Mouse (Mus musculus): ENCODE measurements around the gene Adam22.

Gene Adam22

DNA sequence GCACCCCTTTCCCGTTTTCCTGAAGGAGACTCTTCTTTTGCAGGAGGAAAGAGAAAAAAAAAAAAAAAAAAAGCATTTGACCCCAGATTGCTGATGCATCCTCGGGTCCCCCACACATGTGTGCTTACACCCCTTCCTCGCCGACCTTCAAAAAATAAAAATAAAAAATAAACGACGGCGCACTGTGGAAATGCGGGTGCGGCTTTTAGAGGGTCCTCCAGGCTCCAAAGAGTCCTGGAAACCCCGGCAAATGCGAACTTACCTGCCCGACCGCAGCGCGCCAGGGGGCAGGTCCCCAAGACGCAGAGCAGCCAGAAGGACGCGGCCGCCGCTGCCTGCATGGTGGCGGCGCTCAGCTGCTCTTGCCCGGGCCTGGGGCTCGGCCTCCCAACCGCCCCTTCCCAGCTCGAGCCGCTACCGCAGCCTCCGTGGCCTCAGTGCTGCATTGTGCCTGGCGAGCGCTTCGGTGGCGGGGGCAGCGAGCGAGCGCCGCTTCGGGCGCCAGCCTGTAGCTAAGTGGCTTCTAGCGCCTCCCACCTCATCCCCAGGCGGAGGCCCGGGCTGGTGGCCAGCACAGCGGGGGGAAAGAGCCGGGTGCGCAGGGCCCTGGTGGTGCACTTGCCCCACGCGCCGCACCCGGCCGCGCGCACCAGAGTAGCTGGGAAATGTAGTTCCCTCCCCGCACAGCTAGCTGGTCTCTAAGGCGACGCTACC lies at the start of gene Adam22:
Gene Adam22 (minus strand): TSS at position 547 of the 714 bp plus-strand sequence.
- DNase-seq (ENCODE audit: low spot score in 2 of 2), result peak; percentile 73 to 79

DNA sequence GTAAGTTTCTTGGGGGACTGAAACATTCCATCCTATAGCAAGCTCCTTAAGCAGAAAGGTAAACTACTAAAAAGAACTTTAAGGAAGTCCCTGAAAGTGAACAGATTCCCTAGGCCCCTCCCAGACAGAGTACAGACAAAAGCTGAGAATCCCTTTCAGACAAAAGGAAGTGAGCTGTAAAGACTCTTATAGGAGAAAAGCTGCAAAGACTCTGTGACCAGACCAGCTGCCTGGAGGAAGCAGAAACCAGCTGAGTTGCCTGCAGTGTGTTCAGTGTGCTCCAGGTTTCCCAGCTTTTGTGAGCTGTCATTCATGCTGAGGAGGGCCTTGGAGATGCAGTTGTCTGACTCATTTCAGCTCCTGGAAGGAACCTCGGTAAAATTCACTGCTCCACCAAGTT lies 49.5 kb upstream of the Adam22 start:
- no peak for DNase-seq (ENCODE audit: low spot score in 2 of 2)

DNA sequence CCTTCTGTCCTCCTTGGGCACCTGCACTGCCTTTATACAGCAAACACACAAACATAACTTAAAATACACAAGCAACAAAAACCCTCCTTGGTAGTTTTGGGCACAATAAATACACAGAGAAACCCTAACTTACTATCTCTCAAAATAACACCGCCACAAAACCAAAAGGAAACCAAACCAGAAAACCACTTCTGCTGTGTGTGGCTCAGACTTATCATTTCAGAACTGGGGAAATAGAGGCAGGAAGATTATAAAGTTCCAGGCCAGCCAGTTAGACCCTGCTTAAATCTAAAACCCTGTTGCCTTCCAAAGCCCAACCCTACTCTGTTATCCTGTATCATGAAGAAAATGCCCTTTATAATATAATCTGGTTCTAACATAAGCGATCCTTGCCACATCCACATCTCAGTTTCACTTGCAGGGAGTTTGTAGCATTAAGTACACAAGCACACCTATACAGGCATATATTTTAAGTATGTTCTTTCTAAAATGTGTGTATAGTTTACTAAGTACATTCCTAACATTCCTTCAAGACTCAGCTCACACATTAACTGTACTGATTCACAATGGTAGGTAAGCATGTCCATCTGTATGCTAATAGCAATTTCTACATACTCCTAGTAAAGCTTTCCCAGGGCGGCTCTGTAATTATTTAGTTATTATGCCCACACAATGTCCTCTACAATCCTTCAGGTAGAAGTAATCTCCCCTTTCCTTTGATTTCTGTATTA lies 48.9 kb upstream of the Adam22 start:
- no peak for DNase-seq (ENCODE audit: low spot score in 2 of 2)

DNA sequence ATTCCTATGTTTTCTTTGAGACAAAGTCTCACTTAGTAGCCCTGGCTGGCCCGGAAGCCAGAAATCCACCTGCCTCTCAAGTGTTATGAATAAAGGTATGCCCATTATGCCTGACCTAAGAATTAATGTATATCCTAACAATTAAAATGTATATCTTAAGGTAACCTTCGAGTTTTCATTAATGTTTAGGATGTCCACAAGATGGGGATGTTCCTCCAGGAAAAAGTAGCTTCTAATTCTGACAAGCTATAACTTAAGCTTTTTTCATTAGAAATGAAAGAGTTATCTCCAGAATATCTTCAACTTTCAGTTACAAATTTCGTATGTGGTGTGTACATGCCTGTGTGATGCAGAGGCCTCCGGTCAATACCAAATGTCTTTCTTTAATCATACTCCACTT lies 40.8 kb upstream of the Adam22 start:
- no peak for DNase-seq (ENCODE audit: low spot score in 2 of 2)

DNA sequence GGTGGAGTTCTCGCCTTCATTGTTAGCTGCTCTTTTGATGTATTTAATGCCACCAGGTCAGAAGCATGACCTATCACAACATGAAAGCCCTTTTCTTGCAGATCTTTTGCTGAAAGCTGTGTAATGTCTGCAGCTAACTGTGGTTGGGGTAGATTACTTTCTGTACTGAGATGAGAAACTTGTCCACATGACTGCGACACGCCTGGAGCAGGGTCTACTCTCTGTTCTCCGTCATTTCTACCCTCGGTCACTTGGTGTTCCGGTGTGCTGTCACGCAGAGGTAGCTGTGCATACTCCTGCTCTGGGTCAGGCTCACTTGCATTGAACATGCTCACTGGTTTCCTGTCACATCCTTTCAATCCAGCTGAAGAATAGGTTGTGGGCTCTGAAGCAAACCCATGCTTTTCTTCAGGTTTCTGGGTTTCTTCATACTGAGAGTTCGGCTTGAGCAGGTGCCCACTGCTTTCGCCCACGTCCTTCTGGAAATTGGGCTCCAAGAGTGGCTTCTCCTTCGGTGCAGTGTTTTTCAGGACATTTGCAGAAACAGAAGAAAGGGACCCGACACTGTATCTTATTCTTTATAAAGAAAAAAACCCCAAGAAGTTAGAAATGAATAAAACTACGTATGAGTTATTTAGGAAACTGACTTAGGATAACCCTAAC lies 29.8 kb upstream of the Adam22 start:
- no peak for DNase-seq (ENCODE audit: low spot score in 2 of 2)

DNA sequence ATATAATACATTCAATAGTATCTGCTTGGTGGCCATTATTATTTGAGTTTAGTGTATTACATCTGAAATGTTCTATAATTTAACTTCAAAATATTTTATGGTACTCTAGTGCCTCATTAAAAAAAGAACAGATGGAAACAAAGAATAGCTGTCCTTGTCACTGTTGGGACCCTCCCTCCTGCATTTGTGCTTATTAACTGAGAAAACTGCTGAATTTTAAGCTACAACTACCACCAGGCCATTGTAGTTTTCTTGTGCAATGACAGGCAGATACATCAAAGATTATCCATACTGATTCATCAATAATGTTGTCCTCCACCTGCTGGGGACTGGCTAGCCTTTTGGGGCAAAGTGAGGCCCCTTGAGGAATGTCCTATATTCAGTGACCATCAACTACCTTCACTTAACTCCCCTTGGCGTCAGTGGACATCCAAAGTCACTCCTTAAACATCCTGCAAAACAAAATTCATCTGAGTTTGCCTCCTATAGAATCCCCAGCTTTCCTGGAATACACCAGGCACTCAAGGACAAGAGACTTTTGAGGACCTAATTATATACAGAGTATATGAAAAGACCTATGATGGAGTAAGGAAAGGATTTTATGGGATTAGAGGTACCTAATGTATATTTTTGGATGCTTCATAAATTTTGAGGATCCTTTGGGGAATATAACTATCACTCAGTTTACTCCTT lies 26.1 kb upstream of the Adam22 start:
- no peak for DNase-seq (ENCODE audit: low spot score in 2 of 2)

DNA sequence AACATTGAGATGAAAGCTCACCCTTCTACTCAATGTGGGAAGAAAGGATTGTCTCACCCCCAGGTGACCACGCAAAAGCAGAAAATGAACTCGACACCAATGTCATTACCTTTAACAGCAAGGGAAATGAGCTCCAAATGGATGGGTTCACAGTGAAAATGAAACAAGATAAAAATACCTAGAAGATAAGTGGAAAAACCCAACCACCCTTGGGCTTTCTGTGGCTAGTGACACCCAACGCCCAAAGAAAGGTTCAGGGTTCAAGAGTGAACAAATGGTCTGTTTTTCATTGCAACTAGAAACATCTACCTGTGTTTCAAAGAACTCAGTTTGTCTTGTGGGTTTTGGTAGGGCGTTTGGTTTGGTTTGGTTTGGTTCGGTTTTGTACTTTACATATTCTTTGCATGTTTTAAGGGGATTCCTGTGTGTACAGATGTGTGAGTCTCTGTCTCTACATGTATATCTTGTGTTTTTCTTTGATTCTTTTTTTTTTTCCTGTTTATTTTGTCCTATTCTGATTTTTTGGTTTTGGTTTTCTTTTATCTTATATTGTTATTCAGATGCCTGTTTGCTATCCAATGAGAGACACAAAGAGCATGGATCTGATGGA lies 6.4 kb upstream of the Adam22 start:
- DNase-seq (ENCODE audit: low spot score in 2 of 2), result no peak

DNA sequence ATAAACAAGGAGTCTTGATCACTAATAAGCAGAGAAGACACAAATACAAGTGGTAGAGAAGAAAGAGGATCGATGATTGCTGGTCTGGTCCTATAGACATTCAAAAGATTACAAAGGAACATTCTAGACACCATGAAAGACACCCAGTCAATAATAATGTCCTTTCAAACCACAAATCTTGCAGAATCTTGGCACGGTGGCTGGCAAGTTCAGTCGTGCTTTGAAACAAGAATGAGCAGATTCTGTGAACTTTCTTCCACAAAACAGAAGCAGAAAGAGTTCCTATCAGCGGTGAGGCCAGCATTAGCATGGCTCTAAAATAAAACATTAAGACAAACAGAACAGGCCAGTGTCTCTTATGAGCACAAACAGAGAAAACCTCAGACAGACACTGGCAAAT lies 5.5 kb upstream of the Adam22 start:
- no peak for DNase-seq (ENCODE audit: low spot score in 2 of 2)

DNA sequence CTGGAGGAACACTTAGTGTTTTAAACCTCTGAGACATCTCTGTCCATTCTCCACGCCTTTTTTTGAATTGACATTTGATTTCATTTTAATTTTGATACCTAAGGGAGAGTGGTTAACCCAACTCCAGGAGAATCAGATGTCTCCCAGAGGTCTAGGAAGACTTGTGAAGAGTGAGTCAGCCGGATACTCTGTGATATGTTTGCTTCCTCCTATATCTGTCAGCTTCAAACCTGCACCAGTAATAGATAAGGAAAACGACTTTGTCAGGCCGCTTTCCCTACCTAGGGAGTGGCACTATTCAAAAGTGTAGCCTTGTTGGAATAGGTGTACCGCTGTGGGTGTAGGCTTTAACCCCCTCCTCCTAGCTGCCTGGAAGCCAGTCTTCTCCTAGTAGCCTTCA lies 821 bp upstream of the Adam22 start:
- DNase-seq (ENCODE audit: low spot score in 2 of 2), result no peak

DNA sequence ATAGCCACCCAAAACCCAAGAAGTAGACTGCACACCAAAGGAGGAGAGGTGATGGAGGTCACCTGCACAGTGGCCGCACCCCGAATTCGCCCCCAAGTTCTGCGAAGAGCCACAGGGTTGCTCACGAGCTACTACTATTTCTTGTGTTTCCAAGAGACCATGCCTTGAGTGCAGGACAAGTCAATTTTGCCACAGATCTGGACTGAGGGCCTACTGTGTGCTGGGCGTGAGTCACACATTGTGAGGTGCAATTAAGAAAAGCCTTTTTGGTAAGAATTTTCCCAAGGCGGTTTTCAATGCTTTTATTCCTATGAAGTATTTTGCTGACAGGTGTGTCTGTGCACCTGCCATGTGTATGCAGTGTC lies 350 bp upstream of the Adam22 start:
- no peak for DNase-seq (ENCODE audit: low spot score in 2 of 2)

DNA sequence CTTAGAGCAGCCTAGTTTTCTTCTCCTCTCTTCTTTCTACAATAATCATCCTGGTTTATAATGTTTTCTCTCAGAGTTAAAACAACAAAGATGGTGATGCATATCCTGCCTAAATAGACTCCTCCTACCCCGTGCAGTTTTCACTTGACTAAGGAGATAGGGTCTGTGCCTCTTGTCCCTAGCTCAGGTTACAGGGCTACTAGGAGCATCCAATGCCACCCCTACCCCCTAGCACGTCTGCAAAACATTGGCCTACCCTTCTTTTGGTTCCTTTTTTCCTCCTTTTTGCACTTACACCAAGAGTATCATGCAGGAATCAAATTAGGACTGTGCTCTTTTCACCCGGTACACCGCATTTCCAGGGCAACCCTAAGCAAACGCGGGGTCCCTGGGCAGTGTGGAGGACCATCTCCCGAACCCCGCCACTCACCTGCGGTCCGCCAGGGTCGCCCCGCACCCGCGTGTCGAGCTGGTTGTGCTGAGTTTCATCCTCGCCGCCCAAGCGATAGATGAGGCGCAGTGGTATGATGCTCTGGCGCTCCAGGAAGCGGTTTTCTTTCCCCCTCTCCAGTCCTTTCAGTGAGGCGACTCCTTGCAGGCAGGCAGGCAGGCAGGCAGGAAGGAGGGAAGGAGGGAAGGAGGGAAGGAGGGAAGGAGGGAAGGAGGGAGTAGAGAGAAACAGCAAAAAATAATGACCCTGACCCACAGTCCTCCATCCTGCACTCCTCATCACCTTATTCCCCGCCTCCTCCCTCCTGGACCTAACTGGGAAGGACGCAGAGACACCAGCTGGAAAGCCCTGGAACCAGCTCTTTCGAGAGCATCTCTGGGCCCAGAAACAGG lies 968 bp downstream of the Adam22 start:
- DNase-seq (ENCODE audit: low spot score in 2 of 2), result no peak

DNA sequence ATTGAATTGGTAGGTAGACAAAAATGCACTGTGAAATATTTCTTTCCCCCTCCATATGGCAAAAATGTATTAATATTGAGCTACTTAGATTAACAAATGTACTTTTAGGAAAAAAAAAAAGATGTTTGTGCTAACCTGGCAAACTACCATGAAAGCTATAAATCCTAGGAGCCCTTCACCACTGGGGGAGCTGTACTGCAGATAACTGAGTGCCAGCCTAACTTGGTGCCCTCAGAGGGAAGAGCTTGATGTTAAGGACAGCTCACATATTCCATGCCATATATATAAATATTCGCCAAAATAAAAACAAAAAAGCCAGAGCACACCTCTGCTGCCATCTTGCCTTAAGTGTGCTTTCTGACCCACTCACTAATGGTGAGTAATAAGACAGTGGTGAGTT lies 5.6 kb downstream of the Adam22 start:
- no peak for DNase-seq (ENCODE audit: low spot score in 2 of 2)

DNA sequence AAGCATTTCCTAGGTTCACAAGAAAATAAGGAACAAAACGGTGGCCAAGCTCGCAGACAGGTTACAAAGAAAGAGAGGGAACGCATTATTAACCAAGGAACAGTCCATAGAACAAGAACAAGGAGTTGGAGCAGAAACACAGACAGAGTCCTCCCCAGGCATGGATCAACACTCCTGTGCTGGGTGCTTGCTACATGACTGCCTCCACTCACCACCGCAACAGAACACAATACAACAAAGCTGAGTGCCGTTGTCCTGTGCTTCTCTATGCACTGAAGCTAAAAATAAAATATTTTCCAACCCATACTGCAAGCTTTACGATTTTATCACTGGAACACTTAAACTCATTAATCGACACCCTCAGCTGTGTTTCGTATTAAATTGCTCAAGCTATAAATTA lies 10.3 kb downstream of the Adam22 start:
- DNase-seq (ENCODE audit: low spot score in 2 of 2), result no peak

DNA sequence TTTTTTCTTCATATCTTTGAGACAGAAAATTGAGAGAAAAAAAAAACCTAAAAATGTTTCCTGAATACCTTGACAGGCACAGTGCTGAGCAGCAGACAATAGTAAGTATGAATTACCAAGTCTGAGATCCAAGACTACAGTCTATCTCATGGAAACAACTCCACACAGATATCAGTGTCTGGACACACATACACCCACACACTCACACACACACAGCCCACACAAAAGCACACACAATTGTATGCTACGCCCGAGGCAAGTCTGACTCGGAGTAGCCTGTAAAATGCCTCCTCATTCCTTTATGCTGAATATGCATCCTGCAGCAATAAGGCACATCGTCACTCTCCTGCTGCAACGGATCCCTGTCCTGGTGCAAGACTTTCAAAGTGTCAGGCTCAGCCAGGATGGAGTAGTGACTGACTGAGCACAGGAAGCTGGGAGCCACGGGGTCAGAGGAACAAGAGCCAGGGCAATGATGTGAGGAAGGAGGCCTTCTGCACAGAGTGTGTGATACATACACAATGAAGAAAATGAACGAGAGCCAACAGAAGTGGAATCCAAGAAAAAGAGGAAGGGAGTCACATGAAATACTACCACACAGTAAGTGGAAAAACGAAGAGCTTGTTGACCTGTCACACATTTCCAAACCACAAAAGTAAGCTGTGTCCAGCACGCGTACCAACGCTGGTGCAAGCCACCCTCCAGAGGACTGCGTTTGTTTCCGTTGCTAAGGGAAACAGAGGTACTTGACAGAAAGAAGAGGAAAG lies 10.9 kb downstream of the Adam22 start:
- DNase-seq (ENCODE audit: low spot score in 2 of 2), result no peak

DNA sequence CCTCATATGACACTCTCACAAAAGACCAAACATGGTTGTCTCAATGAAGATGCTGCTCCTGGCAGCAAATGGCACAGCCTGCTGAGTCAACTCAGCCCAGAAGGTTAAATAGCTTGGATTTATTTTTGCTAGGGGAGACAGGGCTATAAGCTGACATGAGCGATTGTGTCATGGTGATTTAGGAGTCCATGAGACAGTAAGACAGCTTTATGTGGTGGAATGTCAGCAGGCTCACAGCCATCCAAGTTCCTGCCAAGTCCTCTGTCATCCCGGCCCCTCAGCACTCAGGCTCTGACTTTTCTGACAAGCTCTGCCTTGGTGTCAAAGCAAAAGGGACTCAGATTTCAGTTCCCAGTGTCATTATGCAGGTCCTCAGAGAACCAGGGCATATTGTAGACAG lies 11.6 kb downstream of the Adam22 start:
- no peak for DNase-seq (ENCODE audit: low spot score in 2 of 2)

DNA sequence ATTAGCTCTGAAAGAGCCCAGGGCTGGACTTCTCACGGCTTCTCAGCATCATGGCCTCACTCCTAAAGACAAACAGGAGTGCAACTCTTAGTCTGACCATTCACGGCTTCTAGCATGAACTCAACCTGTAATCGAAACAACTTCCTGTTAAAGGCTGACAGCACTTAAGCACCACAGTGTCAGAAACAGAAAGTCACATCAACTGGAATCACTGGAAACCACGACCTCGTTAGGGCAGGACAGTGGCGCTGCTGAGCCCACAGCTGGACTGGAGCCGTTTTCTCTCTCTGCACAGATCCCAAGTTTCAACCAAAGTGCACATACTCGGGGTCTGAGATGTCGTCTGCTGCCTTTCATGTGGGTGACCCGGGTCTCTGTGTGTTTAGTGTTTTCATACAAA lies 18.4 kb downstream of the Adam22 start:
- no peak for DNase-seq (ENCODE audit: low spot score in 2 of 2)

DNA sequence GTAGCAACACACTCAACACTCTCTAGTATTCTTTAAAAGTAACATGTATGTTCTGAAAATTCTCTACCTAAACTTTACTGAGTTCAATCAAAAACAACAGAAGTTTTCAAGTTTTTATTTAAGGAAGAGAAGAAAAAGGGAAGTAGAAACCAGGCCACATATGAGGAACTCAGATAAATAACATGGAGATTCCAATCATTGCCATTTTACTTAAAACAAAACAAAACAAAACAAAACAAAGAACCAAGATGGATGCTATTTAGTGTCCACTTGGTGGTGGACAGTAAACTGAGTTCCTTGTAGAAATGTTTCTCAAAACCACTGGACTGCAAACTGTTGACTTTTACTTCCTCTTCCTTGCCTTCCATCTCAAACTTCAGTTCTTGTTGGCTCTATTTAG lies 21.6 kb downstream of the Adam22 start:
- DNase-seq (ENCODE audit: low spot score in 2 of 2), result no peak

DNA sequence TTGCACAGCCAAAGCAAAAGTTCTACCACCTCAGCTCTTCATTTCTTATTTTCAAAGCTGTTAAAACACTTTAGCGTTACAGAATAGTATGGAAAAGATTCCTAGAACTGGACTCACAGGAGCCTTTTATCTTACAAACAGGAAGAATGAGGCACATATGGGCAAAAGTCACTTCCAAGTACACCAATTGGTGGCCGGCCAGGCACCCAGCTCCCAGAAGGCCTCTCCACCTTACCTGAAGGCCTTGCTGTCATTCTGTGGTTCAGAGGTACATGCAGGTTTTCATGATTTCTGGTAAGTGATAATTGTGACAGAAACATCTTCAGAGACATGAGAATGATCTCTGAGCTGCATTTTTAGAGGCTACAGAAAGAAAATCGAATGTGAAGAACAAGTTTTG lies 24.7 kb downstream of the Adam22 start:
- DNase-seq (ENCODE audit: low spot score in 2 of 2), result no peak

DNA sequence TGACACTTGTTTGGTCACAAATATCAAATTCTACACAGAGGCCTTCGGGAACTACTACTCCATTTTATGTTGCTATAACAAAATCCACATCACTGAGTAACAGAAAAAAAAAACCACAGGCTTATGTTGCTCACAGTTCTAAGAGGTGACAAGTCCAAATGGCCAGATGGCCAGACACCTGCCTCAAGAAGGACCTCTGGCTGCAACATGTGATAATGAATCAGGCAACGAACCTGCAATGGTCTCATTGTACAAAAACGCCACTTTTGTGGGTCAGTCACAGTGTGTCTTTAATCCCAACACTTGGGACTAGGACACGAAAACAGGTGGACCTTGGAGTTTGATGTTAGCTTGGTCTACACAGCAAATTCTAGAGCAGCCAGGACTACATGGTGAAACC lies 26.3 kb downstream of the Adam22 start:
- no peak for DNase-seq (ENCODE audit: low spot score in 2 of 2)

DNA sequence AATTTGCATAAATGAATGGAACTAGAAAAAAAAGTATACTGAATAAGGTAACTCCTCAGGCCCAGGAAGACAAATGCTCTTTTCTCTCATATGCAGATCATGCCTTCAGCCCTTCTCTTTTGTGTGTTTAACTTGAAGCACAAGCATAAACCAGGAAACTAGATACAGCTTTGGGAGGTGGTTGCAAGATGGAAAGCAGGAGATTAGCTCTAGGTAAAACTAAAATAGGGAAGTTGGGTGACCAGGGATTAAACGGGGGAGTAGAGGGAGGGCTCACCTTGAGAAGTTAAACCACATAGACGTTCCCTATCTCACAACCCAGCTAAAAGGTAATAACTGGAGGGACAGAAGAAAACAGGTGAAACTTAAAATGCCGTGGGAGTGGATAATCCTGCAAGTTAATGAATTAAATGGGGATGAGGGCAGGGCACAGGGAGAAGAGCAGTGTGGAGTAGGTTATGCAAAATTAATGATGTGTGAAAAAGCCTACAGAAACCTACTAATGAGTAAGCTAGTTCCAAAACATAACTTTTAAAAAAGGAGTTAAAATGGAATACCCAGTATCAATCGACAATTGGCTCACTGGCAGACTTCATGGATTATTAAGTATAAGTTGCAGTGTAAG lies 40.2 kb downstream of the Adam22 start:
- no peak for DNase-seq (ENCODE audit: low spot score in 2 of 2)

Measured in urinary bladder, postnatal 4 days (tissue).